Mouse (Mus musculus) layer of hippocampus, postnatal 25 days (tissue): ENCODE data around the gene Pde4b. TPM values are rescaled to one million over a fixed set of nuclear protein-coding genes. Genes with fewer than 3 reads are reported as not detected.

Experiments used
- DNase-seq, 2 experiments: peaks; one replicate each; pipeline ENCODE4 v3.0.0; 2022; ENCODE audit warnings: mixed read lengths in 2 of 2, low spot score in 1 of 2; ENCODE audit errors: extremely low spot score in 1 of 2
- total RNA-seq, 2 experiments: library from RNA; stranded (reverse); gene quantifications; 2 replicates each; pipeline ENCODE4 v1.2.3; 2021

Gene Pde4b
- total RNA-seq, 2 experiments from 2014 or later, result 65.7 TPM

GRCm38 (mm10) chr4:102275716-102276115 is 188.4 kb downstream of the Pde4b start:
- no peak for DNase-seq

GRCm38 (mm10) chr4:102278958-102279357 is 191.6 kb downstream of the Pde4b start:
- DNase-seq, result no peak

DNA sequence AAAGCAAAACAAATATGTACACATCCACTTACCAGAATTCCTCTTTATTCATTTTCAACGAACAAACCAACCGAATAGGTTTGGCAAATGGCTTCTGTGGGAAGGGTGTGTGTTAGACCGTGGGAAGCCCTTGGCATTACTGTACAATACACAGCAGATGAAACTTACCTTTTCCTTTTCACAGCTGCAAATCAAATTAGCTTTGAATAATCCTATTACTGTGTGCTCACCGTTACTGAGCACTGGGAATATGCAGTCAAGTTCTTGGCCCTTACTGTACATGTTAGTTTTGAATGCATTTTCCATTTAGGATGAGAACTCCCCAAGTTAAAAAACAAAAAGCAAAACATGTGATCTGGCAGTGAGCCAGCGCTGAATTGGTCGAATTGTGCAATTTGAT is 199.8 kb downstream of the Pde4b start:
- DNase-seq, result no peak

GRCm38 (mm10) chr4:102290052-102290734 is 202.8 kb downstream of the Pde4b start:
- DNase-seq, result no peak

GRCm38 (mm10) chr4:102297558-102297957 is 210.2 kb downstream of the Pde4b start:
- DNase-seq, result no peak

- DNase-seq, result no peak
Measured at GRCm38 (mm10) chr4:102302568-102302967, 215.2 kb downstream of the Pde4b start.

- no peak for DNase-seq
Measured at GRCm38 (mm10) chr4:102307661-102308297, 220.4 kb downstream of the Pde4b start.

GRCm38 (mm10) chr4:102310630-102311029 is 223.3 kb downstream of the Pde4b start:
- no peak for DNase-seq

DNA sequence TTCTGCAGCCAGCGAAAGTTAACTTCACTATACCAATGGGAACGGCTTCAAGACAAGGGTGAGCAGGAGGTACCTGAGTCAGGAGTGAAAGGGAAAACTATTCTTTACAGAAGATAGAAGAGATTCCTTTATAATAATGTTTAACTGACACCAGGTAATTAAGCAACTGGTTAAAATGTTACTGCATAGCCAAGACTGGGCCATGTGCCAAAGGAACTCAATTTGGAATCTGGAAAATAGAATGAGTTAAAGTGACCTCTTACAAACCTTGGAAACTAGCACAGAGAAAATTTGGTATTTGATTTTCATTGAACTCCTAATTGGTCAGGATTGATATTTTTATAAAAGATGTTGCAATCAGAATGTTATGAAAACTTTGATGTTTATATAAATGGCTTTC is 228.7 kb downstream of the Pde4b start:
- no peak for DNase-seq

GRCm38 (mm10) chr4:102316699-102317285 is 229.4 kb downstream of the Pde4b start:
- no peak for DNase-seq

- no peak for DNase-seq
Measured at GRCm38 (mm10) chr4:102318596-102318995, 231.3 kb downstream of the Pde4b start.

GRCm38 (mm10) chr4:102321340-102321739 is 234.0 kb downstream of the Pde4b start:
- DNase-seq, result no peak

GRCm38 (mm10) chr4:102332386-102332785 is 245.0 kb downstream of the Pde4b start:
- DNase-seq, result no peak

- DNase-seq, result no peak
Measured at GRCm38 (mm10) chr4:102332885-102333284, 245.5 kb downstream of the Pde4b start.

DNA sequence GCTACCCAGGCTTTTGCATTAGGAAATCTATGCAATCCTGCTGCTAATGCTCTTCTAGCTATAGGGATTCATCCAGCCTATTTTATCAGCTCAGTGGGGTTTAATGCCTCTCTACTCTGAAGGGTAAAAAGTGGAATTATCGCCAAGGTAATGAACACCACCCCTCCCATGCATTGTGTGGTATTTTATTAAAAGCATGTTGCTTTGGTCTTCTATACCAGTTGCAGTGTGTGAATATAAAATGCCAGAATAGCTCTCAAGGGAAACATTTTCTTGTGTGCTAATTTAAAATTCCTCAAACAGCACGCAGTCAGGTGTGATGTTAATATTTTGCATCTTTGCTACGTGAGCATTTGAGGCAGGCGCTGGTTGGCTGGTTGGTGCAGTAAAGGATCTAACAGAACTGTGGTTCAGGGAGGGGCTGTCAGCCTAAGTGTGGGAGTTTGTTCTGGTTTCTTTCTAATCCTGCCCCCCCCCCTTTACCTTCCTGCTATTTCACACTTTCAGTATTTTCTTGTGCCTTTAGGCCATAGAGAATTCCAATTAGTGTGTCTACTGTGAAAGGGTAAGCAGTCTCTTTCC is 259.7 kb downstream of the Pde4b start:
- no peak for DNase-seq

GRCm38 (mm10) chr4:102351476-102352475 is 264.4 kb downstream of the Pde4b start:
- no peak for DNase-seq

- DNase-seq, result no peak
Measured at GRCm38 (mm10) chr4:102353641-102354403, 266.5 kb downstream of the Pde4b start.

- no peak for DNase-seq
Measured at GRCm38 (mm10) chr4:102368105-102368735, 280.9 kb downstream of the Pde4b start.

- DNase-seq, result no peak
Measured at GRCm38 (mm10) chr4:102374614-102375013, 287.3 kb downstream of the Pde4b start.
